Mouse (Mus musculus): ENCODE measurements at regions not wholly inside any gene's neighbourhood (a gene's known extent, or its start where the extent isn't known, plus 50 kb on each side); places are given as distances from the start of the nearest gene placed in this dataset.

- 66% methylated on average over 4 of the region's 4 CpGs for WGBS
- no peaks in the 10 kb centered on the region for H3K9me3 ChIP-seq (replicated peaks)
- no peak for DNase-seq (ENCODE audit: low spot score)
Measured at GRCm38 (mm10) chr3:102636076-102636475, 98.3 kb upstream of the Tspan2 start.

GRCm38 (mm10) chr3:102636674-102637073, 97.7 kb upstream of the Tspan2 start:
- no peak overlapping the region for H3K27ac ChIP-seq
- no peak for DNase-seq (ENCODE audit: low spot score)
- H3K27me3 ChIP-seq (ENCODE audit: low read depth, poor library complexity, severe bottlenecking) = no peaks in the 10 kb centered on the region
- no peak overlapping the region for H3K4me3 ChIP-seq
- 54% methylated on average over 4 of the region's 4 CpGs for WGBS
- H3K4me1 ChIP-seq = 0 out of 2 replicates have a peak, but pooled peaks cover 5% of the 10 kb centered on the region
- no peaks in the 10 kb centered on the region for H3K36me3 ChIP-seq
- H3K9me3 ChIP-seq (replicated peaks) = no peaks in the 10 kb centered on the region

More at GRCm38 (mm10) chr3:102636076-102636475, 98.3 kb upstream of the Tspan2 start:
- Histone ChIP-seq H3K4me1 (0 out of 2 replicates have a peak, but pooled peaks cover 5% of the 10 kb centered on the region), H3K27ac (no peak overlapping the region), H3K27me3 (ENCODE audit: low read depth, poor library complexity, severe bottlenecking) (no peaks in the 10 kb centered on the region), H3K4me3 (no peak overlapping the region), H3K36me3 (no peaks in the 10 kb centered on the region)

GRCm38 (mm10) chr3:102644276-102644940, 89.9 kb upstream of the Tspan2 start:
- Histone ChIP-seq H3K36me3 (no peaks in the 10 kb centered on the region), H3K27me3 (ENCODE audit: low read depth, poor library complexity, severe bottlenecking) (no peaks in the 10 kb centered on the region), H3K4me1 (peaks cover 20% of the 10 kb centered on the region), H3K27ac (0 out of 2 replicates have a peak overlapping the region, but pooled peaks have one; percentile 37), H3K9me3 (replicated peaks) (no peaks in the 10 kb centered on the region), H3K4me3 (no peak overlapping the region)
- DNase-seq (ENCODE audit: low spot score) = peak; percentile 24
- 80% methylated on average over 11 of the region's 11 CpGs for WGBS

- Histone ChIP-seq H3K27me3 (ENCODE audit: low read depth, poor library complexity, severe bottlenecking) (no peaks in the 10 kb centered on the region), H3K4me1 (peaks cover 29% of the 10 kb centered on the region), H3K4me3 (no peak overlapping the region), H3K9me3 (replicated peaks) (no peaks in the 10 kb centered on the region), H3K27ac (peak overlapping the region; percentile 84), H3K36me3 (no peaks in the 10 kb centered on the region)
- 54% methylated on average over 4 of the region's 4 CpGs for WGBS
- DNase-seq (ENCODE audit: low spot score) = peak; percentile 31
Measured at GRCm38 (mm10) chr3:102648450-102648849, 85.9 kb upstream of the Tspan2 start.

GRCm38 (mm10) chr3:102654962-102655361, 79.4 kb upstream of the Tspan2 start:
- H3K9me3 ChIP-seq (replicated peaks) = no peaks in the 10 kb centered on the region
- peaks cover 43% of the 10 kb centered on the region for H3K4me1 ChIP-seq
- no peak for DNase-seq (ENCODE audit: low spot score)
- H3K27ac ChIP-seq = peak overlapping the region; percentile 64; the same call in 1 of the 2 replicates
- H3K27me3 ChIP-seq (ENCODE audit: low read depth, poor library complexity, severe bottlenecking) = no peaks in the 10 kb centered on the region
- H3K4me3 ChIP-seq = no peak overlapping the region
- H3K36me3 ChIP-seq = no peaks in the 10 kb centered on the region
- 88% methylated on average over 10 of the region's 10 CpGs for WGBS

GRCm38 (mm10) chr3:102657116-102657515, 77.2 kb upstream of the Tspan2 start:
- 30% methylated on average over 7 of the region's 7 CpGs for WGBS
- peak; percentile 76 for DNase-seq (ENCODE audit: low spot score)
- H3K36me3 ChIP-seq = no peaks in the 10 kb centered on the region
- H3K27ac ChIP-seq = peak overlapping the region; percentile 66
- H3K9me3 ChIP-seq (replicated peaks) = no peaks in the 10 kb centered on the region
- H3K4me3 ChIP-seq = no peak overlapping the region
- peaks cover 43% of the 10 kb centered on the region for H3K4me1 ChIP-seq
- no peaks in the 10 kb centered on the region for H3K27me3 ChIP-seq (ENCODE audit: low read depth, poor library complexity, severe bottlenecking)

- H3K27ac ChIP-seq = peak overlapping the region; percentile 66
- WGBS = 79% methylated on average over 7 of the region's 7 CpGs
- H3K27me3 ChIP-seq (ENCODE audit: low read depth, poor library complexity, severe bottlenecking) = no peaks in the 10 kb centered on the region
Measured at GRCm38 (mm10) chr3:102657531-102658060, 76.7 kb upstream of the Tspan2 start.

GRCm38 (mm10) chr3:102659352-102659751, 75.0 kb upstream of the Tspan2 start:
- WGBS = 93% methylated on average over 5 of the region's 5 CpGs
- no peak for DNase-seq (ENCODE audit: low spot score)
- no peaks in the 10 kb centered on the region for H3K9me3 ChIP-seq (replicated peaks)
- H3K4me3 ChIP-seq = no peak overlapping the region
- H3K27ac ChIP-seq = no peak overlapping the region
- H3K36me3 ChIP-seq = no peaks in the 10 kb centered on the region
- H3K4me1 ChIP-seq = peaks cover 39% of the 10 kb centered on the region
- H3K27me3 ChIP-seq (ENCODE audit: low read depth, poor library complexity, severe bottlenecking) = no peaks in the 10 kb centered on the region

More at GRCm38 (mm10) chr3:102657531-102658060, 76.7 kb upstream of the Tspan2 start:
- Histone ChIP-seq H3K9me3 (replicated peaks) (no peaks in the 10 kb centered on the region), H3K4me3 (no peak overlapping the region), H3K4me1 (peaks cover 39% of the 10 kb centered on the region), H3K36me3 (no peaks in the 10 kb centered on the region)
- no peak for DNase-seq (ENCODE audit: low spot score)

- Histone ChIP-seq H3K9me3 (replicated peaks) (no peaks in the 10 kb centered on the region), H3K4me1 (peaks cover 33% of the 10 kb centered on the region), H3K27me3 (ENCODE audit: low read depth, poor library complexity, severe bottlenecking) (no peaks in the 10 kb centered on the region; the same call in 1 of the 2 replicates), H3K36me3 (no peaks in the 10 kb centered on the region), H3K27ac (no peak overlapping the region), H3K4me3 (no peak overlapping the region)
- WGBS = 94% methylated on average over 7 of the region's 7 CpGs
- no peak for DNase-seq (ENCODE audit: low spot score)
Measured at GRCm38 (mm10) chr3:102661296-102661695, 73.0 kb upstream of the Tspan2 start.

GRCm38 (mm10) chr3:102663711-102664110, 70.6 kb upstream of the Tspan2 start:
- Histone ChIP-seq H3K27me3 (ENCODE audit: low read depth, poor library complexity, severe bottlenecking) (no peaks in the 10 kb centered on the region; the same call in 1 of the 2 replicates), H3K4me1 (peaks cover 27% of the 10 kb centered on the region), H3K27ac (peak overlapping the region; percentile 42; the same call in 1 of the 2 replicates), H3K36me3 (no peaks in the 10 kb centered on the region), H3K4me3 (no peak overlapping the region), H3K9me3 (replicated peaks) (no peaks in the 10 kb centered on the region)
- 89% methylated on average over 5 of the region's 5 CpGs for WGBS
- no peak for DNase-seq (ENCODE audit: low spot score)

- no peak overlapping the region for H3K27ac ChIP-seq
- WGBS = 90% methylated on average over 6 of the region's 6 CpGs
Measured at GRCm38 (mm10) chr3:102664665-102665190, 69.6 kb upstream of the Tspan2 start.

GRCm38 (mm10) chr3:102667796-102668195, 66.5 kb upstream of the Tspan2 start:
- H3K4me1 ChIP-seq = peaks cover 24% of the 10 kb centered on the region
- DNase-seq (ENCODE audit: low spot score) = no peak
- H3K4me3 ChIP-seq = no peak overlapping the region
- H3K36me3 ChIP-seq = no peaks in the 10 kb centered on the region
- no peaks in the 10 kb centered on the region; the same call in 1 of the 2 replicates for H3K27me3 ChIP-seq (ENCODE audit: low read depth, poor library complexity, severe bottlenecking)
- peak overlapping the region; percentile 25; the same call in 1 of the 2 replicates for H3K27ac ChIP-seq
- 84% methylated on average over 3 of the region's 3 CpGs for WGBS
- H3K9me3 ChIP-seq (replicated peaks) = no peaks in the 10 kb centered on the region

More at GRCm38 (mm10) chr3:102664665-102665190, 69.6 kb upstream of the Tspan2 start:
- H3K36me3 ChIP-seq = no peaks in the 10 kb centered on the region
- DNase-seq (ENCODE audit: low spot score) = no peak
- H3K27me3 ChIP-seq (ENCODE audit: low read depth, poor library complexity, severe bottlenecking) = no peaks in the 10 kb centered on the region; the same call in 1 of the 2 replicates
- H3K4me3 ChIP-seq = no peak overlapping the region
- H3K9me3 ChIP-seq (replicated peaks) = no peaks in the 10 kb centered on the region
- peaks cover 27% of the 10 kb centered on the region for H3K4me1 ChIP-seq

GRCm38 (mm10) chr3:102668556-102668955, 65.8 kb upstream of the Tspan2 start:
- 95% methylated on average over 3 of the region's 3 CpGs for WGBS
- Histone ChIP-seq H3K4me1 (peaks cover 17% of the 10 kb centered on the region), H3K36me3 (no peaks in the 10 kb centered on the region), H3K9me3 (replicated peaks) (no peaks in the 10 kb centered on the region), H3K4me3 (no peak overlapping the region), H3K27ac (no peak overlapping the region), H3K27me3 (ENCODE audit: low read depth, poor library complexity, severe bottlenecking) (no peaks in the 10 kb centered on the region; the same call in 1 of the 2 replicates)
- no peak for DNase-seq (ENCODE audit: low spot score)

Measured in limb, embryonic 10.5 days (tissue).